Mouse (Mus musculus) CD4-positive, CD25-positive, alpha-beta regulatory T cell (primary cell): ENCODE results near the gene Rbm19. TPM values are rescaled to one million over a fixed set of nuclear protein-coding genes. Genes with fewer than 3 reads are reported as not detected.

ENCODE experiments used
- polyA plus RNA-seq: library from polyadenylated mRNA; unstranded; fragments of 100-300 nt; shearing (Covaris generic); gene quantifications from one replicate; pipeline ENCODE4 v1.2.1, GENCODE M21; 2017

Gene Rbm19
- polyA plus RNA-seq: 24.0 TPM

GRCm38 (mm10) chr5:120116261-120117050, at the start of gene Rbm19:
Rbm19 (plus strand) TSS chr5:120116465.

